Mouse (Mus musculus): ENCODE measurements around the gene Gria4.

- TF ChIP-seq CTCF (IDR thresholded peaks at IDR 0.05; ENCODE audit: low read depth), result peak; percentile 58
- no peak for TF ChIP-seq EP300 (IDR thresholded peaks at IDR 0.05; ENCODE audit: low read depth)
These were observed 353.1 kb downstream of the Gria4 start for GRCm38 (mm10) chr9:4442908-4443307.

Measured in liver, embryonic 14.5 days (tissue).